Mouse (Mus musculus) embryo, embryonic 11.5 days (tissue): ENCODE measurements around the gene Ccdc130.

Source experiments
- DNase-seq: peaks from one replicate; pipeline ENCODE4 v3.0.0-alpha.2; 2012; ENCODE audit warnings: low read depth, low spot score

Ccdc130 gene

DNA sequence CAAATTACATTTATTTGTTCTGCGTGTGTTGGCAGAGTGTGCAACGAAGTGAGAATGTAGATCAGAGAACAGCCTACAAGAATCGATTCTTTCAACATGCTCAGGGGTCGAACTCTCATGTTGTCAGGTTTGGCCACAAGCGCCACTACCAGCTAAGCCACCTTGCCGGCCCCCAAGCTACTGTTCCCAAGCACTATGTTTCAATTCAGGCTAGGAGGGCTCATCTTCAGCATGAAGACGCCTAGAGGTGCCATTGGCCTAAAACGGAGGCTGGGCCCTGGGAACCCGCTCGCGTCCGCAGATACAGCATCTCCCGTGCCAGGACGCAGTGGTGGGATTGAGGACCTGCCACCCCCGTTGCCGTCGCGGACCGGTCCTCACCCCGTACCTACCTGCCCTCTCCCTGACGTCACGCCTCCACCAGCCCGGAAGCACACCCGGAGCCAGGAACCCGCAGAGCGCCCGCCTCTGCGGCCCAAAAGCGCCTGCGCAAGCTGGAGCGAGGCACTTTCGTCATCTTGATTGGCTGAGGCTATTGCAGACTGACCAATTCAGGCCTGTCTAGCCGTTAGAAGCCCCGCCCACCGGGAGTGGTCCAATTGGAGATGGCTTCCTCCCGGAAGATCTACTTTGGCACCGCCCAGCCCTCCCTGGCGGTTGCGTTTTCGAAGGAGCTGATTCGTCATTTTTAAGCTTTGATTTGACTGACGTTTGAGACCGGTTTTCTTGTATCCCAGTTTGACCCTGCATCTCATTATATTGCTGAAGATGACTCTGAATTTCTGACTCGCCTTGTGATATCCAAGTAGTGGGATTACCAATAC is at the start of gene Ccdc130:
TSS of gene Ccdc130 (minus strand) at position 431 of the 824 bp plus-strand sequence.
- DNase-seq: peak; percentile 100

- DNase-seq: peak; percentile 22
Measured at GRCm38 (mm10) chr8:84308376-84308775, 38.2 kb upstream of the Ccdc130 start.

DNA sequence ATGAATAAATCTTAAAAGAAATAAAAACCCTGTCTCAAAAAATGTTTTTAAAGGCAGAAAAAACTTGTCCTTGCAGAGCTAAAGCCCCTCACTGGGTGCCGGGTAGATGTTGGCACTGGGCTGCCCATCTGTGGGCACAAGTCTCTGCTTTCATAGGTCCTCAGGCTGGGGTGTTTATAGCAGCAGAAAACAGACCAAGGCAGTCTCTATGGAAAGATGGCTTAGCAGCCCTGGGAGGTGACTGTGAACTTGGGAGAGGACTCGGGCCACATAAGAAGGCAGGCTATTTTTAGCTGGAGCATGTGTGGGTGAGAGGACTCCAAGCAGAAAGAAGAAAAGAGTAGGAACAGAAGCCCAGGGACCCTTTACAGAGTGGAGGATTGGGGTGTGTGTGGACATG is 33.8 kb upstream of the Ccdc130 start:
- no peak for DNase-seq

DNA sequence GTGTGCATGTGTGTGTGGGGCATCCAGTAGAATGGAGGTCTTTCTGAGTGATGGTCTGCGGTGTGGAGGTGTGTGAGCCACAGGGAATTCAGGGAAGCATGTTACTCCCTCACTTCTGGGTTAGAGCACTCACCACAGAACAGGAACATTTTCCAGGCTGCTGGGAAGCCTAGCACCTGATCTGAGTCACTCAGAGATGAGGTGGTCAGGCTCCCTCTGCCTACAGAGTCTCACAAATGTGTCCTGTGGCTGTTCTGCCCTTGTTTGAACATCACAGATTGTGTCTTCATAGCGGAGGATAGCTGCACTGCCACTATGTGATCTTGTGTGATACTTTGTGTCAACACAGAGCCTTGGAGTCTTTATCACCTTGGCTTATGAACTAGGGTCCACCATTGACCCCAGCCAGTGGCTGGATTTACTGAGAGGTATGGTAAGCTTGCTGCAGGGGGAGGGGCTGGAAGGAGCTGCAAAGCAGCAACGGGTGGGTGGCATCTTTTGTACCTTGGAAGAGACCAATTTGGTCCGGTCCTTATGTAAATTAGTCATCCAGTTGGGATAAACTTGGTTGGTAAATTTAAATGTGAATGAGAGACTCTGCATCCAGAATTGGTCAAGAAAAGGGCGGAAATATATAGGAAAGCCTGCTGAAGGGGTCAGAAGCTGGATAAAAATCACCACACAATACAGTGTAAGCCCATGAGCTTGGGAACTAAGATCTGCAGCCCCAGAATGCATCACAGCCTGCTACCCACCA is 27.0 kb upstream of the Ccdc130 start:
- no peak for DNase-seq

DNA sequence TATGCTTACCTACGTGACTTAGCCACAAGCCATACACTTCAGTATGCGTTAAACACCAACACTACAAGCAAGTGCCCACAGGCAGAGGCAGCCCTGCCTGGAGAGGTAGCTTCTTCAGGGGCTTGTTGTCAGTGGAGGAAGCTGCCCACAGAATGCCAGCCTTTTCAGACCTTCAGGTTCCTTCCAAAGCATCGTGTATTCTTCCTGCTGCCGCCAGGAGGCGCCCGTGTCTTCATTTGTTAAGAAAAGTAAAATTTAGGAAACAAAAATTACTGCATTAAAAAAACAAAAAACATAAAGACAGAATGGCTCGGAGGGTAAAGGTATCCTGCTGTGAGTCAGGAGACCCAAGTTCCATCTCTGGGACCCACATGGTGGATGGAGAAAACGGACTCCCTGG is 21.5 kb upstream of the Ccdc130 start:
- DNase-seq: peak; percentile 62

GRCm38 (mm10) chr8:84291086-84291485 is 20.9 kb upstream of the Ccdc130 start:
- DNase-seq: no peak

- no peak for DNase-seq
Measured at GRCm38 (mm10) chr8:84288892-84289291, 18.7 kb upstream of the Ccdc130 start.

GRCm38 (mm10) chr8:84285665-84286064 is 15.5 kb upstream of the Ccdc130 start:
- DNase-seq: peak; percentile 40

DNA sequence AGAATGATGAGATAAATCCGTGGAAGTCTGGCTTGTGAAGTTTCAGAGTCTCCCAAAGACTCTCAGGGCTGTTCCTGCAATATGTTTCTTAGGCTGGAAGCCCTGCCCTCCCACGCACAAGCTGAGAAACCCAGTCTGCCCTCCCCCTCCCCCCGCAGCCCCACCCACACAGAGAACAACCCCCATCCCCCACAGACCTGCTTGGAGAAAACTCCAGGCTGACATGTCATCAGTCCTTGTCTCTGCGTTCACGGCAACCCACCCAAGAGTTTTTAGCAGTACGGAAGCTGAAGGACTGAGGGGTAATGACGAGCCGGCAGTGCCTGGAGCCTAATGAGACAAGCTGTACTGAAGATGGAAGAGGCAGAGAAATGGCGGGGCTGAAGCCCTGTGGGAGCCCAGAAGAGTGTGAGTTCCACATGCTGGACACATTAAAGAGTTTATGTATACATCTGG is 14.5 kb upstream of the Ccdc130 start:
- peak; percentile 38 for DNase-seq

GRCm38 (mm10) chr8:84280777-84281176 is 10.6 kb upstream of the Ccdc130 start:
- no peak for DNase-seq

- no peak for DNase-seq
Measured at GRCm38 (mm10) chr8:84276447-84276846, 6.3 kb upstream of the Ccdc130 start.

- no peak for DNase-seq
Measured at GRCm38 (mm10) chr8:84273968-84274367, 3.8 kb upstream of the Ccdc130 start.

DNA sequence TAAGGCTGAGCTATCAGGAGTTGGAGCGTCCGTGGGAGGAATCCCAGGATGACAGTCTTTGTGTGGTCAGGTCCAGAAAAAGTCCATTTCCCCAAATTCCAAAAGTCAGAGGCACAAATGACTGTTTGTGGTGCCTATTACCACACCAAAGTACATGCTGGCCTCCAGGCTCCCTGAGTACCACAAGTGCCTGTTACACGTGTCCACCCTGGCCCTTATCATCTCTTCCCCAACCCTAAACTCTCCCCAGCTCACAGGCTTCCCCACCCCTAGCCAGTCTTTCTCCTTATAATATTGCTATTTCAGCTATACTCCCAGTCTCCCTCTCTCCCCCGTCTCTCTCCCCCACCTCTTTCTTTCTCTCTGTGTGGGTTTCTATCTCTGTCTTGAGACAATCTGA is 2.1 kb upstream of the Ccdc130 start:
- DNase-seq: no peak

DNA sequence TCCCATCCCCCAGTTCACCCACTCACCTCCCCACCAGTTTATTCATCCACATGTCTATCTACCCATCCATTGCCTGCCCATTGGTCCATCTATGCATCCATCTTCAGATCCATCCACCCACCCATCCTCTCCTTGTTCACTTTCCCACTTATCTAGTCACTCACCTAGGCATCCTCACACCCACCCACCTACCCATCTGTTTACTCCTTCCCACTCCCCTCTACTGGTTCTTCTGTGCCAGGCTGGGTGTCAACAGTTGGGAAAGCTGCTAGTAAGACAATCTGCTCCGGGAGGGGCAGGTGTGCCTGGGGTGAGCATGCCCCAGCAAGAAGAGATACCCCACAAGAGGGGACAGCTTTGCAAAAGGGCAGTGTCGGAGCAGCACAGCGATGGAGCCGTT is 9.1 kb downstream of the Ccdc130 start:
- no peak for DNase-seq

GRCm38 (mm10) chr8:84256822-84257610 is 13.2 kb downstream of the Ccdc130 start, which contains the start of gene Mri1:
Mri1 (minus strand) TSS chr8:84257326.
- peak; percentile 88 for DNase-seq

DNA sequence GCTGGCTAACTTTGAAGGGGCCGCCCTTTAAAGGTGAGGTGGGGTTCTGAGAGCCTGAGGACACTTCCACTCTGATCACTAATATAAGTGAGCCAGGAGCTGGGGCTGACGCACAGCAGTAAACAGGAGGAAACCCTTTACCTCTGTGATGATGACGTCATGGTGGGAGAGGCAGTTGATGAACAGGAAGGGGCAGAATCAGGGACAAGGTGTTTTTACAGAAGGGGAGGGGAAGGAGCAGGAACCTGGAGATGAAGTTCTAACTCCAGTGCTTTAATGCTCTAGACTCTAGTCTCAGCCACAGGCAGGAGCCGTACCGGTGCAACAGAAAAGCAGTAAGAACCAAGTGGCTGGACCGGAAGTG is 13.7 kb downstream of the Ccdc130 start:
- DNase-seq: no peak

- DNase-seq: no peak
Measured at GRCm38 (mm10) chr8:84255858-84256257, 14.3 kb downstream of the Ccdc130 start.

DNA sequence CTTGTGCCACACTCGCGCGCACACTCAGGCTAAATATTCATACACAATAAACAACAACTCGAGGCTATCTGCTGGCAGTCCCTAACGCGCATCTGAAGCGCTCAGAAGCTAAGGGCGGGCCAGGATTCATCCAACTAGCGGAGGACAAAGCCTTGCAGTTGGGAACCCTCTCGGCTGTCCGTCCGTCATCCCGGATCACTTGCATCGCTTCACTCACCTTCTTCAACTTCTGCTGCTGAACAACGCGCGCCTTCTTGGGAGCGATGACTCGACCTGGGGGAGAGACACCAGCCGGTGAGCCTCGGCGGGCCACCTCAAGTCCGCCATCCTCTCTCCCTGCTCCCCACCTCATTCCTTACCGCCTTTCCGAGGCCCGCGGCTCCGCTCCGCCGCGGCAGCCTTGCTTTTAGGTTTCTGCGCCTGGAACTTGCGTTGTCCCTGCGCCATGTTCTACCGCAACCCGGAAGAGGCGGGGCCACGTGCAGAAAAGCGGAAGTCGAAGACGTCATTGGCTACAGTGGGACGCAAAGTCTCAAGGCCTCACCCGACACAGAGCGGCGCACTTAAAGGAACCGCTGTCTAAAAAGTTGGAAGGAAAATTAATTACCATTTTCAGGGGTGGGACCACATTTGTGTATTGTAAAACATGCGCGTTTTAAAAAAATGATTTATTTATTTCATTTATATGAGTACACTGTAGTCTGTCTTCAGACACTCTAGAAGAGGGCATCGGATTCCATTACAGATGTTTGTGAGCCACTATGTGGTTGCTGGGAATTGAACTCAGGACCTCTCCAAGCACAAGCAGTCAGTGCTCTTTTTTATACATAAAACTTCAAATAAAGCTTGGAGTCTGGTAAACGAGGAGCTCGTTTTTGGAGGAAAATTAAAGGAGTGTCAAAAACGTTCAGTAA is 20.7 kb downstream of the Ccdc130 start, which contains the start of gene D8Ertd738e:
TSS of gene D8Ertd738e (minus strand) at position 463 of the 914 bp plus-strand sequence.
- peak; percentile 84 for DNase-seq

DNA sequence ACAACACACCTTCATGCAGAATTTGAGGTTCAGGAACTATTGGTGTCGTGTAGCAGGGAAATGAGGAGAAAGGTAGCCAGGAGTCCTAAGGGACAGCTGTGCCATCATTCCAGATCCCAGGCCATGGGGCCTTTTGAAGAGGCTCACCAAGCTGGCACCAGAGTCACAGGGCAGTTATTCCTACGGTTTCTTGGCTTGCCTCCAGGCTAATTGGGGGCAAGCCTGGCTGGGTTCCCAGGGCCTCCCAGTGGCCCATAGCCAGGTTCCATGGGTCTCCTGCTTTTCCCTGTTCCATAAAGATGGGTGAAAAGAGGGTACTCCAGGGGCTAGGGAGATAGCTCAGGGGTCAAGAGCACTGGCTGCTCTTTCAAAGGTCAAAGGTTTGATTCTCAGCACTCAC is 28.4 kb downstream of the Ccdc130 start:
- DNase-seq: no peak

DNA sequence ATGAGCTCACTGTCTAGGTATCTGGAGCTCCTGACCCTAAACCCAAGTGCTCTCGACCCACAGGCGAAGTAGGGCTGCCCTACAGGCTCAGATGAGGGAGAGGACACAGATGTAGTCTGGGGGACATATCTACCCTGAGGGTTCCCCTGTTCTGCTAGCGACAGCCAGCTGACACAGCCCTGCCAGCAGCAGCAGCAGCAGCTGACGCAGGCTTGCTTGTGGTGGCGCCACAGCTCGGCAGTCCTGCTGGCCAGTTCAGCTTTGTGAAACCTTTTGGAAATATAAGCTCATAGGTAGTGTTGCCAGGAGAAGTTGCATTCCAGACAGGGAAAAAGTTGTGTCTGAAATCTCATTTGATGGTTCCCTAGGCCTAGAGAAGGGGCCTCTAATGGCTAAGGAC is 29.0 kb downstream of the Ccdc130 start:
- no peak for DNase-seq
